Mouse (Mus musculus) heart, embryonic 14.5 days (tissue): Measurements from ENCODE around the gene Efhd2. TPM values are rescaled to one million over a fixed set of nuclear protein-coding genes. Genes with fewer than 3 reads are reported as not detected.

Source experiments
- ATAC-seq: fragments of 200-750 bp; cut with Nextera tagmentation; 2 replicates; pipeline ENCODE4 v1.8.0; 2017; ENCODE audit warnings: low read depth, moderate TSS enrichment; ENCODE audit not compliant: insufficient number of reproducible peaks, insufficient read depth, low FRiP score
- H3K27ac ChIP-seq, 2 experiments: fragments of 200-500 bp in 1 of 2; fragments of 300-500 bp in 1 of 2; sonication (generic) in 1 of 2; replicated peaks in 1 of 2; 2 replicates each; pipeline ENCODE4 v1.5.1; 2012 to 2014; ENCODE audit warnings: low read depth in 2 of 2, low read length in 2 of 2, control low read depth in 1 of 2, mild to moderate bottlenecking in 1 of 2, mixed read lengths in 1 of 2; ENCODE audit not compliant: control insufficient read depth in 1 of 2, insufficient read depth in 1 of 2
- H3K27me3 ChIP-seq: fragments of 300-500 bp; sonication (generic); 2 replicates; pipeline ENCODE4 v1.6.1; 2014; ENCODE audit warnings: mild to moderate bottlenecking, low read length, control low read depth; ENCODE audit not compliant: control insufficient read depth, insufficient read depth
- H3K36me3 ChIP-seq: fragments of 300-500 bp; sonication (generic); 2 replicates; pipeline ENCODE4 v1.6.1; 2014; ENCODE audit warnings: mild to moderate bottlenecking, control low read depth, low read length, mixed read lengths; ENCODE audit not compliant: control insufficient read depth, insufficient read depth
- H3K4me1 ChIP-seq, 2 experiments: fragments of 200-500 bp in 1 of 2; fragments of 300-500 bp in 1 of 2; sonication (generic) in 1 of 2; 2 replicates each; pipeline ENCODE4 v1.6.1; 2012 to 2014; ENCODE audit warnings: low read length in 2 of 2, control low read depth in 1 of 2, mixed read lengths in 1 of 2; ENCODE audit not compliant: control insufficient read depth in 2 of 2, insufficient read depth in 2 of 2
- H3K4me2 ChIP-seq: fragments of 300-500 bp; sonication (generic); 2 replicates; pipeline ENCODE4 v1.6.1; 2014; ENCODE audit warnings: mild to moderate bottlenecking, low read length
- H3K4me3 ChIP-seq, 2 experiments: fragments of 200-500 bp in 1 of 2; fragments of 300-500 bp in 1 of 2; sonication (generic) in 1 of 2; 2 replicates each; pipeline ENCODE4 v1.5.1; 2012 to 2014; ENCODE audit warnings: low read length in 2 of 2, mild to moderate bottlenecking in 2 of 2, control low read depth in 1 of 2, low read depth in 1 of 2, moderate library complexity in 1 of 2; ENCODE audit not compliant: control insufficient read depth in 1 of 2, insufficient read depth in 1 of 2
- H3K9ac ChIP-seq: fragments of 300-500 bp; sonication (generic); 2 replicates; pipeline ENCODE4 v1.6.1; 2014; ENCODE audit warnings: mild to moderate bottlenecking, low read length
- H3K9me3 ChIP-seq: fragments of 300-500 bp; sonication (generic); 2 replicates; pipeline ENCODE4 v1.6.1; 2016; ENCODE audit warnings: low read length, control low read depth; ENCODE audit not compliant: control insufficient read depth
- WGBS: fragments of 180-500 bp; shearing (Covaris S2); extraction: QIAGEN DNeasy Blood & Tissue Kit; methylation state at CpG from one replicate; pipeline ENCODE4 v1.1.7; 2014; 5-methylcytosine and 5-hydroxymethylcytosine counted together
- polyA plus RNA-seq: library from polyadenylated mRNA; unstranded; fragments of >200 nt; fragmentation: Nextera tagmentation; extraction: Ambion mirVana; gene quantifications from 2 replicates; pipeline ENCODE4 v1.2.1, GENCODE M21; 2014

Gene Efhd2
- polyA plus RNA-seq, 1 experiment from 2014 or later, result 43.6 TPM

GRCm38 (mm10) chr4:141818861-141819260, 55.9 kb downstream of the Efhd2 start:
- no peaks in the 10 kb centered on the region for H3K9me3 ChIP-seq
- H3K4me2 ChIP-seq, result no peak overlapping the region
- peaks cover 18% of the 10 kb centered on the region for H3K36me3 ChIP-seq
- H3K4me3 ChIP-seq, result no peak overlapping the region
- H3K4me1 ChIP-seq, result peaks cover 4 to 7% of the 10 kb centered on the region in 2 experiments; a peak in 3 of 4 replicates
- H3K27ac ChIP-seq, result no peak overlapping the region
- WGBS, result 76% methylated on average over 13 of the region's 13 CpGs
- no peaks in the 10 kb centered on the region for H3K27me3 ChIP-seq
- H3K9ac ChIP-seq, result no peak overlapping the region
- ATAC-seq, result no peak

GRCm38 (mm10) chr4:141817706-141818105, 57.0 kb downstream of the Efhd2 start:
- peaks cover 4 to 7% of the 10 kb centered on the region in 2 experiments; a peak in 3 of 4 replicates for H3K4me1 ChIP-seq
- H3K27me3 ChIP-seq, result no peaks in the 10 kb centered on the region
- H3K27ac ChIP-seq, result no peak overlapping the region
- H3K4me2 ChIP-seq, result no peak overlapping the region
- H3K4me3 ChIP-seq, result no peak overlapping the region
- no peak for ATAC-seq
- WGBS, result 80% methylated on average over 10 of the region's 10 CpGs
- H3K36me3 ChIP-seq, result peaks cover 30% of the 10 kb centered on the region
- H3K9ac ChIP-seq, result no peak overlapping the region
- H3K9me3 ChIP-seq, result no peaks in the 10 kb centered on the region

- Histone ChIP-seq H3K27ac (no peak overlapping the region), H3K4me1 (peaks cover 4 to 7% of the 10 kb centered on the region in 2 experiments; a peak in 3 of 4 replicates), H3K4me3 (no peak overlapping the region), H3K27me3 (no peaks in the 10 kb centered on the region), H3K36me3 (peaks cover 37% of the 10 kb centered on the region), H3K4me2 (no peak overlapping the region), H3K9me3 (no peaks in the 10 kb centered on the region), H3K9ac (no peak overlapping the region)
- 71% methylated on average over 14 of the region's 14 CpGs for WGBS
- no peak for ATAC-seq
These were observed 57.7 kb downstream of the Efhd2 start for GRCm38 (mm10) chr4:141816776-141817655.

- Histone ChIP-seq H3K36me3 (peaks cover 44% of the 10 kb centered on the region), H3K4me2 (no peak overlapping the region), H3K4me3 (no peak overlapping the region), H3K27me3 (no peaks in the 10 kb centered on the region), H3K27ac (no peak overlapping the region), H3K9me3 (no peaks in the 10 kb centered on the region), H3K4me1 (no peaks in the 10 kb centered on the region; a peak in 1 of 4 replicates), H3K9ac (no peak overlapping the region)
- no peak for ATAC-seq
- 84% methylated on average over 7 of the region's 7 CpGs for WGBS
These were observed 58.5 kb downstream of the Efhd2 start for GRCm38 (mm10) chr4:141816267-141816666.

GRCm38 (mm10) chr4:141811375-141811774, 63.3 kb downstream of the Efhd2 start:
- Histone ChIP-seq H3K9ac (no peak overlapping the region), H3K4me3 (no peak overlapping the region), H3K27me3 (no peaks in the 10 kb centered on the region), H3K4me1 (no peaks in the 10 kb centered on the region), H3K4me2 (no peak overlapping the region), H3K9me3 (no peaks in the 10 kb centered on the region), H3K36me3 (peaks cover 93% of the 10 kb centered on the region), H3K27ac (no peak overlapping the region)
- no peak for ATAC-seq
- WGBS, result 95% methylated on average over 7 of the region's 7 CpGs

- H3K4me2 ChIP-seq, result no peak overlapping the region
- H3K4me3 ChIP-seq, result no peak overlapping the region
- H3K4me1 ChIP-seq, result no peaks in the 10 kb centered on the region
- 98% methylated on average over 2 of the region's 2 CpGs for WGBS
- H3K27me3 ChIP-seq, result no peaks in the 10 kb centered on the region
- peaks cover 97% of the 10 kb centered on the region for H3K36me3 ChIP-seq
- H3K9ac ChIP-seq, result no peak overlapping the region
- H3K9me3 ChIP-seq, result no peaks in the 10 kb centered on the region
- H3K27ac ChIP-seq, result no peak overlapping the region
- ATAC-seq, result no peak
These were observed 63.7 kb downstream of the Efhd2 start for GRCm38 (mm10) chr4:141810975-141811374.

- Histone ChIP-seq H3K36me3 (peaks cover 99% of the 10 kb centered on the region), H3K4me3 (no peak overlapping the region), H3K27ac (no peak overlapping the region), H3K4me2 (no peak overlapping the region), H3K4me1 (no peaks in the 10 kb centered on the region), H3K9me3 (no peaks in the 10 kb centered on the region), H3K27me3 (no peaks in the 10 kb centered on the region), H3K9ac (no peak overlapping the region)
- 71% methylated on average over 8 of the region's 8 CpGs for WGBS
- 0 out of 2 replicates have a peak, but pooled peaks have one; percentile 26 for ATAC-seq
These were observed 64.8 kb downstream of the Efhd2 start for GRCm38 (mm10) chr4:141809850-141810464.
